Mouse (Mus musculus) intestine, embryonic 14.5 days (tissue): ENCODE measurements around the gene Kdf1. TPM values are rescaled to one million over a fixed set of nuclear protein-coding genes. Genes with fewer than 3 reads are reported as not detected.

Experiments
- ATAC-seq: fragments of 200-750 bp; cut with Nextera tagmentation; replicated peaks from 2 replicates; pipeline ENCODE4 v1.8.0; 2017; ENCODE audit warnings: low read depth, moderate number of reproducible peaks, moderate TSS enrichment, moderate library complexity; ENCODE audit not compliant: low FRiP score, low TSS enrichment
- DNase-seq: peaks from one replicate; pipeline ENCODE4 v3.0.0-alpha.2; 2018; ENCODE audit warnings: low spot score
- H3K27ac ChIP-seq: fragments of 300-500 bp; sonication (generic); 2 replicates; pipeline ENCODE4 v1.5.1; 2014; ENCODE audit warnings: low read depth, mild to moderate bottlenecking, control low read depth
- H3K27me3 ChIP-seq: fragments of 300-500 bp; sonication (generic); replicated peaks from 2 replicates; pipeline ENCODE4 v1.6.1; 2014; ENCODE audit warnings: low read length, control low read depth; ENCODE audit not compliant: control insufficient read depth, insufficient read depth
- H3K36me3 ChIP-seq: fragments of 300-500 bp; sonication (generic); 2 replicates; pipeline ENCODE4 v1.6.1; 2014; ENCODE audit warnings: low read length, control low read depth; ENCODE audit not compliant: control insufficient read depth, insufficient read depth
- H3K4me1 ChIP-seq: fragments of 300-500 bp; sonication (generic); replicated peaks from 2 replicates; pipeline ENCODE4 v1.6.1; 2014; ENCODE audit warnings: low read length, control low read depth, mixed read lengths; ENCODE audit not compliant: control insufficient read depth, insufficient read depth
- H3K4me2 ChIP-seq: fragments of 300-500 bp; sonication (generic); 2 replicates; pipeline ENCODE4 v1.6.1; 2014; ENCODE audit warnings: low read length
- H3K4me3 ChIP-seq: fragments of 300-500 bp; sonication (generic); 2 replicates; pipeline ENCODE4 v1.5.1; 2014; ENCODE audit warnings: low read depth, low read length, control low read depth, mixed read lengths
- H3K9ac ChIP-seq: fragments of 300-500 bp; sonication (generic); 2 replicates; pipeline ENCODE4 v1.6.1; 2014; ENCODE audit warnings: mild to moderate bottlenecking, low read length
- H3K9me3 ChIP-seq: fragments of 300-500 bp; sonication (generic); 2 replicates; pipeline ENCODE4 v1.6.1; 2016; ENCODE audit warnings: low read length, control low read depth; ENCODE audit not compliant: control insufficient read depth
- WGBS: fragments of 180-500 bp; shearing (Covaris S2); extraction: QIAGEN DNeasy Blood & Tissue Kit; methylation state at CpG from one replicate; pipeline ENCODE4 v1.1.7; 2014; 5-methylcytosine and 5-hydroxymethylcytosine counted together
- polyA plus RNA-seq: library from polyadenylated mRNA; unstranded; fragments of >200 nt; fragmentation: Nextera tagmentation; extraction: Ambion mirVana; gene quantifications from 2 replicates; pipeline ENCODE4 v1.2.1, GENCODE M21; 2014

Kdf1 gene
- 32.9 and 34.5 TPM in 2 replicates for polyA plus RNA-seq

DNA sequence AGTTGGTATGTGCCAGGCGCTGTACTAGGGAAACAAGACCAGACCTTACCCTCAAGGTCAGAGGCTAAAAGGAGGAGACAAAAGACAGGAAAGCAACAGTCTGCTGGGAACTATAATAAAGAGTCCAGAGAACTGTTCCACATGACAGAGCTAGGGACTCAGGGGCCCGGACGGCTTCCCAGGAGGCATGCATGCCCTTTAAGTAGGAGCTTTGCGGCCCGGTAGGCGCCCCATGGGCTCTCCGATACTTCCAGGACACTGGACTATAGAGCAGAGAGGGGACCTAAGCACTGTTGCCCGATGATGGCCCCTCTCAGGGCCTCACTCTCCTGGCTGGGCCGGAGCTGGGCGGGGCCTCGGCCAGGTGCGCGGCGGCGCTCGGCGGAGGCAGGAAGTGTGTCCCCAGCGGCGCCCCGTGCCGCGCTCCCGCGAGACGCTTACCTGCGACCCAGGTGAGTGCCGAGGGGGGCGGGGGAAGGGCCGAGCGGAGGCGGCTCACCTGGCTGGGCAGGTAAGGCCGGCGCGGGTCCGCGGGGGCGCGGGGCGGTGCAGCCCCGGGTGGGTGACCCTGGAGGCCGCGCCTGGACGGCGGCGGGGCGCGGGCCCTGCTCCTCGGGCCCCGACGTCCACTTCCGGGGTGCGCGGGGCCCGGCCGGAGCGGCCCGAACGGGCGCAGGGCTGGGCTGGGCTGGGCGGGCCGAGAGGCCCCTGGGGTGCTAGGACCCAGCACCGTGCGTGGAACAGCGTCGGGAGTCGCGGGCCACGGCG, at the start of gene Kdf1:
Kdf1 (plus strand) TSS at position 363 of the 768 bp plus-strand sequence.
- peaks cover 37% of the 10 kb centered on the region for H3K27me3 ChIP-seq
- peak within 1 kb of the TSS; percentile 48 for H3K4me3 ChIP-seq
- DNase-seq (peak; percentile 76), ATAC-seq (peak; percentile 94)
- H3K9ac ChIP-seq, result peak within 1 kb of the TSS; percentile 56
- no peaks in the 10 kb centered on the region for H3K36me3 ChIP-seq
- H3K27ac ChIP-seq, result peak within 1 kb of the TSS; percentile 62
- no peaks in the 10 kb centered on the region for H3K4me1 ChIP-seq
- no peaks in the 10 kb centered on the region for H3K9me3 ChIP-seq
- H3K4me2 ChIP-seq, result peak within 1 kb of the TSS; percentile 48
- 4% methylated on average over 41 of the region's 69 CpGs for WGBS

DNA sequence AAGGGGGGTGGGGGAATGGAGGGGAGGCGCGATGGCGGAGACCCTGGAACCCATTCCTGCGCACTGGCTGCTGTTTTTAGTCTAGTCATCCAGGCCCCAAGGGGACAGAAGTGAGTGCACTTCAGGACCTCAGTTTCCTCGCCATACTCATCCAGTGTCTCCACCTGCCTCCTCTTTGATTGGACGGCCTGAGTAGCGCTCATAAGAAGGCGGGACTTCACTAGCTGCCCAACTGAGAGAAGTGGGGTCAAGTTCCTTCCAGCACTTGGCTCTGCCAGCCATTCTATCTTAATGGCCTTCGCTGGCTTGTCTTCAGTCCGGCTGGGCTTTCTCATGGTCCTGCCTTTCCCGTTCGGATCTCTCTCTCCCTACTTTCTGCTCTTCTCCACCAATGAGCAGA, 49.6 kb upstream of the Kdf1 start:
- DNase-seq, result no peak
- no peak overlapping the region for H3K4me3 ChIP-seq

GRCm38 (mm10) chr4:133471135-133471821, 47.5 kb upstream of the Kdf1 start:
- ATAC-seq (no peak), DNase-seq (no peak)
- no peak overlapping the region for H3K9ac ChIP-seq
- no peak overlapping the region for H3K4me3 ChIP-seq
- no peak overlapping the region for H3K4me2 ChIP-seq
- H3K27me3 ChIP-seq, result peaks cover 4% of the 10 kb centered on the region; the same call in 1 of the 2 replicates
- 0 out of 2 replicates have a peak, but pooled peaks cover 3% of the 10 kb centered on the region for H3K9me3 ChIP-seq
- H3K4me1 ChIP-seq, result peaks cover 4% of the 10 kb centered on the region; the same call in 1 of the 2 replicates
- H3K27ac ChIP-seq, result no peak overlapping the region
- H3K36me3 ChIP-seq, result no peaks in the 10 kb centered on the region
- 77% methylated on average over 7 of the region's 7 CpGs for WGBS

More for the DNA sequence above, 49.6 kb upstream of the Kdf1 start:
- WGBS, result 16% methylated on average over 12 of the region's 12 CpGs
- Histone ChIP-seq H3K27ac (no peak overlapping the region), H3K9ac (no peak overlapping the region), H3K4me2 (peak overlapping the region; percentile 31; the same call in 1 of the 2 replicates), H3K9me3 (0 out of 2 replicates have a peak, but pooled peaks cover 3% of the 10 kb centered on the region), H3K36me3 (no peaks in the 10 kb centered on the region), H3K4me1 (peaks cover 4% of the 10 kb centered on the region; the same call in 1 of the 2 replicates), H3K27me3 (no peaks in the 10 kb centered on the region)
- ATAC-seq, result no peak

GRCm38 (mm10) chr4:133473833-133474232, 44.9 kb upstream of the Kdf1 start:
- H3K9ac ChIP-seq, result no peak overlapping the region
- H3K36me3 ChIP-seq, result no peaks in the 10 kb centered on the region
- H3K27me3 ChIP-seq, result peaks cover 17% of the 10 kb centered on the region; the same call in 1 of the 2 replicates
- H3K27ac ChIP-seq, result no peak overlapping the region
- H3K4me1 ChIP-seq, result no peaks in the 10 kb centered on the region
- ATAC-seq (no peak), DNase-seq (no peak)
- H3K4me3 ChIP-seq, result no peak overlapping the region
- H3K9me3 ChIP-seq, result 0 out of 2 replicates have a peak, but pooled peaks cover 3% of the 10 kb centered on the region
- H3K4me2 ChIP-seq, result no peak overlapping the region
- WGBS, result 64% methylated on average over 2 of the region's 2 CpGs

DNA sequence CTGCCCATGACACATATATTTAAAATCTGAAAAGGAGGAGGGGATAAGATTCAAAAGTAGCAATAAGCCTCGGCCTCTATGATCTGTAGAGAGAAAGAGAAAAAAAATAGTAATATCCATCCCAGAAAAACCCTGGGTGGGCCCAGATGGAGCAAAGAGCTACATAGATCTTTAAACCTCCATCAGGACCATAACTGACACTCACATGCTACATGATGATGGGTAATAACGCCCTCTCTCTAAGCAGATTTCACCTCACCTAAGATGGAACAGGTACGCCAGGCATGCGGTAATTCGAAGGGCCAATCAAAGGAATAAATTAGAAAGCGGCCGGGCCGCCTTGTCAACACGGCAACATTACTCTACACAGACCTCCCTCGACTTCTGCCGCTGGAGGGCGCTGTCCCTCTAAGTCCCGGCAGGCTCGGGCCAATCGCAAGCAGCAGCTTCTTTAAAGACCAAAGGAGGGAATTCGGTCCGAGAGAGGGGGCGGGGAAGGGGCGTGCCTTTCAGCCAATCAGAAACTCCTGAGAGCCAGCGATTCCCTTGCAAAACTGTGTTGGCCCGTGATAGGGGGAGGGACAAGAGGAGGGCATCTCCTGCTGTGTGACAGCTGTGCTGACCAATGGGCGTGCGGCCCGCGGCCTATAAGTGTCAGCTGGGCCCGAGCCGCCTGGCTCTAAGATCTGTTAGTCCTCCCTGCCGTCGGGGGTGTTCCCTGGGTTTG, 39.1 kb upstream of the Kdf1 start, which contains the start of gene Tent5b:
Tent5b (plus strand) TSS at position 675 of the 727 bp plus-strand sequence.
- Histone ChIP-seq H3K4me3 (peak within 1 kb of the TSS; percentile 38), H3K27ac (no peak within 1 kb of the TSS), H3K9ac (peak within 1 kb of the TSS; percentile 25), H3K36me3 (no peaks in the 10 kb centered on the region), H3K27me3 (peaks cover 42% of the 10 kb centered on the region), H3K4me1 (peaks cover 7% of the 10 kb centered on the region), H3K9me3 (no peaks in the 10 kb centered on the region), H3K4me2 (peak within 1 kb of the TSS; percentile 53)
- 3% methylated on average over 29 of the region's 29 CpGs for WGBS
- DNase-seq, result peak; percentile 98
- peak; percentile 99 for ATAC-seq

GRCm38 (mm10) chr4:133480185-133480537, 38.6 kb upstream of the Kdf1 start:
- peaks cover 8% of the 10 kb centered on the region for H3K4me1 ChIP-seq
- 4% methylated on average over 34 of the region's 34 CpGs for WGBS
- H3K27me3 ChIP-seq, result peaks cover 42% of the 10 kb centered on the region
- H3K9ac ChIP-seq, result peak overlapping the region; percentile 25
- H3K27ac ChIP-seq, result no peak overlapping the region
- DNase-seq, result no peak
- peak overlapping the region; percentile 38 for H3K4me3 ChIP-seq
- peak overlapping the region; percentile 53 for H3K4me2 ChIP-seq
- no peaks in the 10 kb centered on the region for H3K9me3 ChIP-seq
- ATAC-seq, result peak; percentile 25
- H3K36me3 ChIP-seq, result no peaks in the 10 kb centered on the region

DNA sequence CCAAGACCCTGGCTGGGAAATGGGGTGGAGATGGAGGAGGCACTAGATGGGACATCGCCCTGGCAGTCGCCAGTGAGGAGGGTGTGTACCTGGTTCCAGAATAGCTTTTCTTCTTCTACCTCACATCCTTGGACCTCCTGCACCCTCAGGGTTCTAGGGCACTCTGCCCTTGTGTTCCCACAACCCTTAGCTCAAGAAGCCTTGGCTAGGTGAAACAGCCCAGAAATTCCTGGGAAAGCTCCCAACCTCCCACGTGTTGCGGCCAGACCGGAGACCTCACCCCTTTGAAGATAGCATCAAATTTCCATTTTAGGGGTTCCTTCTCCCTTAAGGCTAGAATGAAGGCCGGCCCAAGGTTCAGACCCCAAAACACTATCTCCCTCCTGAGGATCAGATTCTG, 38.0 kb upstream of the Kdf1 start:
- H3K27me3 ChIP-seq, result peaks cover 38% of the 10 kb centered on the region
- H3K9ac ChIP-seq, result no peak overlapping the region
- DNase-seq (no peak), ATAC-seq (no peak)
- peak overlapping the region; percentile 38; the same call in 1 of the 2 replicates for H3K4me3 ChIP-seq
- no peaks in the 10 kb centered on the region for H3K9me3 ChIP-seq
- WGBS, result 45% methylated on average over 6 of the region's 6 CpGs
- no peak overlapping the region for H3K27ac ChIP-seq
- peaks cover 8% of the 10 kb centered on the region for H3K4me1 ChIP-seq
- H3K4me2 ChIP-seq, result peak overlapping the region; percentile 53
- no peaks in the 10 kb centered on the region for H3K36me3 ChIP-seq

DNA sequence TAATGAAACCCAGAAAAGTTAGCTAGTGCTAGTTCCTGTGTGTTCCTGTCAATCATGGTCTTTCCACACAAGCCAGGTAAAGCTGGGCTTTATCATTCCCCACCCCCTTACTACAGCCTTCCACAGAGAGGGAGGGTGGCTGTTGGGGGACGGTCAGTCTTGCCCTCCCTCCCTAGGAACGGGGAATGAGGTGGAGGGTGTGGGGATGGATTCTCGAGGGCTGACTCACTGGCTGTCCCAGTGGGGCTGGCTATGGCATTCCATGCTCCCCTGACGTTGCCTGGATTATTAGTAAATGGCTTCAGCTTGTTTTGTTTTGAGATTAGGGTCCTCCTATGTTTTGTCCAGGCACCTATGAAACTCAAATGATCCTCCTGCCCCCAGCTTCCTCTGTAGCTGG, 37.3 kb upstream of the Kdf1 start:
- Histone ChIP-seq H3K9ac (no peak overlapping the region), H3K4me1 (peaks cover 8% of the 10 kb centered on the region), H3K27me3 (peaks cover 37% of the 10 kb centered on the region), H3K27ac (no peak overlapping the region), H3K36me3 (no peaks in the 10 kb centered on the region), H3K4me2 (no peak overlapping the region), H3K9me3 (no peaks in the 10 kb centered on the region), H3K4me3 (no peak overlapping the region)
- DNase-seq, result no peak
- no peak for ATAC-seq
- WGBS, result 14% methylated on average over 4 of the region's 4 CpGs
